Comparison of ENCODE assay signal across 8 mouse cellular contexts in the genomic region with DNA sequence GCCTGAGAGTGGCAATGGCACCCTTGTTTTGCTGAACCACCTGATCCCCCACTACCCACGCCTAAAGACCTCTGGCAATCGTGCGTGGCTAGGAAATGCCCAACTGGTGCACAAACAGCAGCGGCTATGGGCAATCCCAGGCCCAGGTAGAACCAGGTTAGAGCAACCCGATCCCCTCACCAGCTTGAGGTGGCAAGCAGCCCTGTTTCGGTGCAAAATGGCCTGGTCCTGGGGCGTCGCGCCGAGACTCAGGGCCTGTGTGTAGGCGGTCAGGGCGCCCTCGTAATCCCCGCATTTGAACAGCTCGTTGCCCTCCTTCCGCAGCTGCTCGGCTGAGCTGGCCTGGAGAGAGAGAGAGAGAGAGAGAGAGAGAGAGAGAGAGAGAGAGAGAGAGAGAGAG. TPM values are rescaled to one million over a fixed set of nuclear protein-coding genes. Genes with fewer than 3 reads are reported as not detected.
DNase-seq lines count a peak whose midpoint lies in the region; ATAC-seq and TF ChIP-seq lines count a peak whose summit lies in the region.

No protein-coding gene starts in this region.

- no peak for TF ChIP-seq EP300 in lung, postnatal 0 days (IDR thresholded peaks at IDR 0.05)

- DNase-seq in embryo, embryonic 10 days (ENCODE audit: low spot score), result peak; percentile 44
- DNase-seq in embryo, embryonic 9.5 days (ENCODE audit: extremely low spot score), result no peak
- DNase-seq in Muller cell, postnatal 12 days (ENCODE audit: inconsistent ontology term), result peak; percentile 51
- DNase-seq in lung, postnatal 0 days (ENCODE audit: low spot score), result peak; percentile 32
- no peak for DNase-seq in adipocyte (ENCODE audit: low spot score)

- peaks cover 30% of the 10 kb centered on the region for H3K36me3 ChIP-seq in forebrain, embryonic 13.5 days (ENCODE audit: poor library complexity, severe bottlenecking)
- H3K36me3 ChIP-seq in intestine, postnatal 0 days (ENCODE audit: control insufficient read depth, insufficient read depth), result peaks cover 28% of the 10 kb centered on the region
- peaks cover 27% of the 10 kb centered on the region for H3K36me3 ChIP-seq in lung, postnatal 0 days (ENCODE audit: insufficient read depth, low read length)
- peaks cover 15% of the 10 kb centered on the region for H3K36me3 ChIP-seq in small intestine, adult 2 months (ENCODE audit: control insufficient read depth, insufficient read depth, low read length)

- peaks cover 50% of the 10 kb centered on the region for H3K4me1 ChIP-seq in forebrain, embryonic 13.5 days
- no peaks in the 10 kb centered on the region; the same call in 1 of the 2 replicates for H3K4me1 ChIP-seq in intestine, postnatal 0 days (replicated peaks; ENCODE audit: control insufficient read depth, insufficient read depth, low read length)
- H3K4me1 ChIP-seq in lung, postnatal 0 days (ENCODE audit: insufficient read depth, low read depth, low read length), result peaks cover 15% of the 10 kb centered on the region; the same call in 1 of the 2 replicates
- H3K4me1 ChIP-seq in small intestine, adult 2 months (ENCODE audit: control insufficient read depth, insufficient read depth, insufficient read length, low read length), result peaks cover 23% of the 10 kb centered on the region; the same call in 1 of the 2 replicates

- H3K27me3 ChIP-seq in forebrain, embryonic 13.5 days, result no peaks in the 10 kb centered on the region
- no peaks in the 10 kb centered on the region for H3K27me3 ChIP-seq in intestine, postnatal 0 days (replicated peaks; ENCODE audit: control insufficient read depth, insufficient read depth, low read length)
- H3K27me3 ChIP-seq in lung, postnatal 0 days (replicated peaks; ENCODE audit: insufficient read depth, low read length), result no peaks in the 10 kb centered on the region
- no peaks in the 10 kb centered on the region for H3K27me3 ChIP-seq in small intestine, adult 2 months (ENCODE audit: control insufficient read depth, insufficient read depth, low read length)

- H3K9me3 ChIP-seq in forebrain, embryonic 13.5 days (replicated peaks), result no peaks in the 10 kb centered on the region
- H3K9me3 ChIP-seq in intestine, postnatal 0 days (ENCODE audit: control insufficient read depth), result no peaks in the 10 kb centered on the region
- H3K9me3 ChIP-seq in lung, postnatal 0 days (ENCODE audit: low read length), result no peaks in the 10 kb centered on the region

- peak overlapping the region; percentile 90 for H3K4me2 ChIP-seq in forebrain, embryonic 13.5 days
- peak overlapping the region; percentile 67 for H3K4me2 ChIP-seq in intestine, postnatal 0 days (replicated peaks; ENCODE audit: low read depth)
- H3K4me2 ChIP-seq in lung, postnatal 0 days (replicated peaks; ENCODE audit: low read depth, low read length), result peak overlapping the region; percentile 75

- ATAC-seq in forebrain, embryonic 13.5 days, result no peak
- ATAC-seq in intestine, postnatal 0 days, result no peak
- ATAC-seq in lung, postnatal 0 days, result no peak

- H3K4me3 ChIP-seq in forebrain, embryonic 13.5 days, result peak overlapping the region; percentile 61
- peak overlapping the region; percentile 59 for H3K4me3 ChIP-seq in intestine, postnatal 0 days (ENCODE audit: low read depth, low read length)
- H3K4me3 ChIP-seq in lung, postnatal 0 days (ENCODE audit: low read depth, low read length), result peak overlapping the region; percentile 59
- peak overlapping the region; percentile 93 for H3K4me3 ChIP-seq in small intestine, adult 2 months (ENCODE audit: low read depth, low read length)

- H3K9ac ChIP-seq in forebrain, embryonic 13.5 days, result peak overlapping the region; percentile 87
- peak overlapping the region; percentile 55 for H3K9ac ChIP-seq in intestine, postnatal 0 days (ENCODE audit: low read depth, low read length)
- peak overlapping the region; percentile 52 for H3K9ac ChIP-seq in lung, postnatal 0 days (replicated peaks; ENCODE audit: low read depth)

- 7% methylated on average over 17 of the region's 17 CpGs for WGBS in forebrain, embryonic 13.5 days
- 7% methylated on average over 17 of the region's 17 CpGs for WGBS in intestine, postnatal 0 days
- WGBS in lung, postnatal 0 days, result 9% methylated on average over 17 of the region's 17 CpGs
- 6% methylated on average over 17 of the region's 17 CpGs for WGBS in small intestine, adult 2 months

- peak overlapping the region; percentile 40; the same call in 1 of the 2 replicates for H3K27ac ChIP-seq in forebrain, embryonic 13.5 days
- H3K27ac ChIP-seq in intestine, postnatal 0 days (ENCODE audit: low read depth, low read length), result no peak overlapping the region
- H3K27ac ChIP-seq in lung, postnatal 0 days (ENCODE audit: low read length), result 0 out of 2 replicates have a peak overlapping the region, but pooled peaks have one; percentile 43
- no peak overlapping the region for H3K27ac ChIP-seq in small intestine, adult 2 months (ENCODE audit: insufficient read depth, low read depth, low read length)

- TF ChIP-seq CTCF in intestine, postnatal 0 days (IDR thresholded peaks at IDR 0.05; ENCODE audit: low read depth), result no peak
- TF ChIP-seq CTCF in lung, postnatal 0 days (IDR thresholded peaks at IDR 0.05), result no peak
- no peak for TF ChIP-seq CTCF in small intestine, adult 2 months (IDR thresholded peaks at IDR 0.05; ENCODE audit: extremely low read depth, insufficient read length, insufficient replicate concordance, low read depth, low read length)

- TF ChIP-seq POLR2A in small intestine, adult 2 months (IDR thresholded peaks at IDR 0.05; ENCODE audit: low read depth, low read length), result no peak

RNA-seq across cellular contexts. Expression of a gene that starts 1.4 kb away (rescaled TPM):
- 40.8 and 46.2 TPM in 2 replicates for polyA plus RNA-seq in forebrain, embryonic 13.5 days (2015; fragmentation: Nextera tagmentation; extraction: Ambion mirVana)
- polyA plus RNA-seq in intestine, postnatal 0 days (2015; fragmentation: Nextera tagmentation; extraction: Ambion mirVana), result 19.7 and 20.0 TPM in 2 replicates
- polyA plus RNA-seq in lung, postnatal 0 days (2015; fragmentation: Nextera tagmentation; extraction: Ambion mirVana), result 30.3 and 32.9 TPM in 2 replicates
- 37.1 and 66.6 TPM in 2 replicates for polyA plus RNA-seq in small intestine, adult 2 months (2012; rRNA removed)

RNA-seq across cellular contexts. Expression of a gene that starts 3.5 kb away (rescaled TPM):
- 22.3 and 23.9 TPM in 2 replicates for polyA plus RNA-seq in forebrain, embryonic 13.5 days (2015; fragmentation: Nextera tagmentation; extraction: Ambion mirVana)
- 8.3 and 8.8 TPM in 2 replicates for polyA plus RNA-seq in intestine, postnatal 0 days (2015; fragmentation: Nextera tagmentation; extraction: Ambion mirVana)
- polyA plus RNA-seq in lung, postnatal 0 days (2015; fragmentation: Nextera tagmentation; extraction: Ambion mirVana), result 8.5 and 9.2 TPM in 2 replicates
- polyA plus RNA-seq in small intestine, adult 2 months (2012; rRNA removed), result 5.2 and 7.2 TPM in 2 replicates

RNA-seq across cellular contexts. Expression of a gene that starts 15.1 kb away (rescaled TPM):
- 16.2 and 18.7 TPM in 2 replicates for polyA plus RNA-seq in forebrain, embryonic 13.5 days (2015; fragmentation: Nextera tagmentation; extraction: Ambion mirVana)
- 3.2 and 4.4 TPM in 2 replicates for polyA plus RNA-seq in intestine, postnatal 0 days (2015; fragmentation: Nextera tagmentation; extraction: Ambion mirVana)
- polyA plus RNA-seq in lung, postnatal 0 days (2015; fragmentation: Nextera tagmentation; extraction: Ambion mirVana), result 3.4 and 3.8 TPM in 2 replicates
- 3.0 and 3.3 TPM in 2 replicates for polyA plus RNA-seq in small intestine, adult 2 months (2012; rRNA removed)

RNA-seq across cellular contexts. Expression of a gene that starts 31.8 kb away (rescaled TPM):
- 15.5 and 16.8 TPM in 2 replicates for polyA plus RNA-seq in forebrain, embryonic 13.5 days (2015; fragmentation: Nextera tagmentation; extraction: Ambion mirVana)
- 4.8 and 5.3 TPM in 2 replicates for polyA plus RNA-seq in intestine, postnatal 0 days (2015; fragmentation: Nextera tagmentation; extraction: Ambion mirVana)
- 8.5 and 9.6 TPM in 2 replicates for polyA plus RNA-seq in lung, postnatal 0 days (2015; fragmentation: Nextera tagmentation; extraction: Ambion mirVana)
- polyA plus RNA-seq in small intestine, adult 2 months (2012; rRNA removed), result 16.8 and 30.2 TPM in 2 replicates

RNA-seq across cellular contexts. Expression of a gene that starts 45.1 kb away (rescaled TPM):
- polyA plus RNA-seq in forebrain, embryonic 13.5 days (2015; fragmentation: Nextera tagmentation; extraction: Ambion mirVana), result 166 and 178 TPM in 2 replicates
- 32.5 TPM in 2 replicates for polyA plus RNA-seq in intestine, postnatal 0 days (2015; fragmentation: Nextera tagmentation; extraction: Ambion mirVana)
- polyA plus RNA-seq in lung, postnatal 0 days (2015; fragmentation: Nextera tagmentation; extraction: Ambion mirVana), result 8.4 and 13.8 TPM in 2 replicates
- polyA plus RNA-seq in small intestine, adult 2 months (2012; rRNA removed), result 6.6 and 15.0 TPM in 2 replicates

Comparison
In these comparisons a context has a peak if more than half of its experiments do, and no peak if none do; other contexts are left out.
1. DNase-seq: peak in embryo, embryonic 10 days (single experiment), Muller cell, postnatal 12 days (single experiment) and lung, postnatal 0 days (single experiment); none in embryo, embryonic 9.5 days (single experiment) and adipocyte (single experiment).
2. H3K27ac ChIP-seq: peak in forebrain, embryonic 13.5 days (single experiment) and lung, postnatal 0 days (single experiment); none in intestine, postnatal 0 days (single experiment) and small intestine, adult 2 months (single experiment).
3. Peak in every context shown above with its lines, with median percentiles within 50 percentile points of each other: H3K4me2 ChIP-seq, H3K4me3 ChIP-seq and H3K9ac ChIP-seq.